Mouse (Mus musculus) heart, embryonic 12.5 days (tissue): ENCODE measurements at regions not wholly inside any gene's neighbourhood (a gene's known extent, or its start where the extent isn't known, plus 50 kb on each side); places are given as distances from the start of the nearest gene placed in this dataset.
"Not testable (repeated sequence)": the region's sequence is repeated elsewhere in the genome, so short reads cannot be mapped to it uniquely, and the experiment has no call there.

Experiments used
- ATAC-seq: fragments of 200-750 bp; cut with Nextera tagmentation; 2 replicates; pipeline ENCODE4 v1.8.0; 2017; ENCODE audit warnings: moderate TSS enrichment, moderate library complexity; ENCODE audit not compliant: insufficient number of reproducible peaks, low FRiP score
- H3K27ac ChIP-seq: fragments of 300-500 bp; sonication (generic); 2 replicates; pipeline ENCODE4 v1.5.1; 2016; ENCODE audit warnings: mild to moderate bottlenecking, moderate library complexity; ENCODE audit not compliant: poor library complexity, severe bottlenecking
- H3K27me3 ChIP-seq: fragments of 300-500 bp; sonication (generic); replicated peaks from 2 replicates; pipeline ENCODE4 v1.6.1; 2016; ENCODE audit warnings: mild to moderate bottlenecking, moderate library complexity
- H3K36me3 ChIP-seq: fragments of 300-500 bp; sonication (generic); 2 replicates; pipeline ENCODE4 v1.6.1; 2016; ENCODE audit warnings: mild to moderate bottlenecking, moderate library complexity
- H3K4me1 ChIP-seq: fragments of 300-500 bp; sonication (generic); replicated peaks from 2 replicates; pipeline ENCODE4 v1.6.1; 2016; ENCODE audit warnings: mild to moderate bottlenecking
- H3K4me2 ChIP-seq: fragments of 300-500 bp; sonication (generic); 2 replicates; pipeline ENCODE4 v1.6.1; 2016; ENCODE audit warnings: mild to moderate bottlenecking, moderate library complexity
- H3K4me3 ChIP-seq: fragments of 300-500 bp; sonication (generic); 2 replicates; pipeline ENCODE4 v1.5.1; 2016; ENCODE audit warnings: mild to moderate bottlenecking
- H3K9ac ChIP-seq: fragments of 300-500 bp; sonication (generic); 2 replicates; pipeline ENCODE4 v1.6.1; 2016; ENCODE audit warnings: mild to moderate bottlenecking, moderate library complexity
- H3K9me3 ChIP-seq: fragments of 300-500 bp; sonication (generic); replicated peaks from 2 replicates; pipeline ENCODE4 v1.6.1; 2016; ENCODE audit warnings: mild to moderate bottlenecking, moderate library complexity
- WGBS: fragments of 180-500 bp; shearing (Covaris S2); methylation state at CpG from one replicate; pipeline ENCODE4 v1.1.7; 2016; 5-methylcytosine and 5-hydroxymethylcytosine counted together

DNA sequence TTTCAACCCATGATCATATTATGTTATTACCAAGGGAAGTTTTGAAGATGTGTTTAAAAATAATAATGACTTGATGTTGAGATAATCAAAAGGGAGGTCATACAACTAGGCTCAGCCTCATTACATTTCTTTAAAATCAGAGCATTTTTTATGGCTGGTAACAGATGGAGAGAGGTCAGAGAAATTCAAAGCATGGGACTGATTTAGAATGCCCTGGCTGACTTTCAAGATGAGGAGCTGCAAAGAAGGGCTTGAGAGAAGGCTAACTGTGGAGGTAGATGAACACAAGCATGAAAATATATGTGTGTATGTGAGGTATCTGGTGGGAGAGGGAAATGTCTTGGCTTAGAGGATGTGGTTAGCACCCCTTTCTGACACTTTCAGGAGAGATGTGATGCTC lies 502.6 kb upstream of the Gdi2 start:
- not testable (repeated sequence) for H3K4me1 ChIP-seq, H3K4me3 ChIP-seq, ATAC-seq, H3K9ac ChIP-seq, H3K27ac ChIP-seq, H3K27me3 ChIP-seq, H3K4me2 ChIP-seq, H3K36me3 ChIP-seq, H3K9me3 ChIP-seq

DNA sequence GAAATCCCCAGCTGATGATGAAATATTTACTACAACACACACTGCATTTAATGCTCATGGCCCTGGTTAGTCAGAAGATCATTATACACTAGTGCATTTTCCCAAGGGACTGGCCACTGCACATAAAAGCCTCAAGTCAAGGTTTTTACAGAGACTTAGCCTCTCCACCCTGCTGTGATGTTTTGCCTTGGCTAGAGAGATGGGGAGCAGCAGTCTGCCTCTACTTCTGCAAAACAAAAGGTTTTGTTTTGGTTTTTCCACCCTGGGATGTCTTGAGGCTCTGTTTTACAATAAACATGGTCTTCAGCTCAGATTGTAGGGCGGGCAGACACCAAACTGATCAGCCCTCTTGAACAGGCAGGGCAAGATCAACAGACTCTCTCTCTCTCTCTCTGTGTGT lies 500.9 kb upstream of the Gdi2 start:
- not testable (repeated sequence) for H3K27me3 ChIP-seq, H3K4me3 ChIP-seq, H3K9ac ChIP-seq, H3K27ac ChIP-seq, H3K36me3 ChIP-seq, H3K4me1 ChIP-seq, H3K9me3 ChIP-seq, H3K4me2 ChIP-seq
- ATAC-seq = 0 out of 2 replicates have a peak, but pooled peaks have one; percentile 15
- WGBS = 27% methylated on average over 1 of the region's 1 CpGs

DNA sequence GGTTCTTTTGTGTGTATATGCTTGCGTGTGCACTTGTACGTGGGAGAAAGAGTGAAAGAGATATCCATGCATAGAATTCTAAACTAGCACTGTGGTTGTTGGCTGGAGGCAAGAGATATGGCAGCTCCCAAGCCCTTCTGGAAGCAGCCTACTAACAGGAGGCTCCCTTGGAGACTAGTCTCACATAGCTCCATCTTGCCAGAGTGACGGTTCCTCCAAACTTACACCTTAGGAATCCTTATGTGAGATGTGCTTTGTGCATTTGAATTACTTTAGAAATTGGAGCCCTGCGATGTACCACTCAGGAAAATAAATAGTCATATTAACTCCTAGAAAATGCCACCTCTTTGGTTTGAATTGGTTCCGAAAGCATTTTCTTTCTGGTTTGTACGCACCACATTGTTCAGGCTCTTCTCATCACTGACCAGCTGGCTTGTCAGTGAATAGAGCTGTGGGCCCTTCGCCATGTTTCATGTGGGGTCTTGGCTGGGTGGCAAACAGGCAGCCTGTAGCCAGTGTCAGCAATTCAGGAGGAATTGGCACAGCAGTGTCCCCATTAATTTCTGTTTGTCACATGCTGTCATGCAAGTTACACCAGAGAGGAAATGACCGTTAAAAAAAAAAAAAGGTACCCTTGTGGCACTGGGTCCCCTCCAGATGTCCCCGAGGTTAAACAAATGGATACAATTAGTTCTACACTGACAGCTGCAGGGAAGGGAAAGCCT lies 491.3 kb upstream of the Gdi2 start:
- H3K9me3 ChIP-seq, ATAC-seq, H3K27me3 ChIP-seq, H3K9ac ChIP-seq, H3K36me3 ChIP-seq, H3K4me3 ChIP-seq, H3K4me2 ChIP-seq, H3K4me1 ChIP-seq, H3K27ac ChIP-seq: not testable (repeated sequence)
- 76% methylated on average over 9 of the region's 9 CpGs for WGBS

DNA sequence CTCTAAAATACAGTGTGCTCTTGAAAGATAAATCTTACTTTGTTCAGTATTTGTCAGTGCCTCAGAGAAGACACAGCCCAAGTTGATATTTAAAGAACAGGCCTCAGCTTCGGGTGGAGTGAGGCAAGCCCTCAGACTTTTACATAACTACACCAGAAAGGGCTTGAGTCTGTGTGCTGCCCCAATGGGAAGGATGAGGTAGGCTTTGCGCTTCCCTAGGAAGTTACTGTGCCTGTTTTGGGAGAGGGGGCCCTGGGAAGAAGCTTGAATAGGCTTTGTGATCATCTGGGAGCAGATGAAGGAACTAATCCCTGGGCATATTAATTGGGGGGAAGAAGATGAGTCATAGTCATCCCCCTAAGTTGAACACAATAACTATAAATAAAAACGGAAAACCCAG lies 454.4 kb upstream of the Gdi2 start:
- not testable (repeated sequence) for H3K9me3 ChIP-seq, H3K36me3 ChIP-seq, H3K4me2 ChIP-seq, H3K27me3 ChIP-seq, ATAC-seq, H3K27ac ChIP-seq, H3K9ac ChIP-seq, H3K4me3 ChIP-seq, H3K4me1 ChIP-seq
- whole genome bisulfite sequencing = 73% methylated on average over 3 of the region's 3 CpGs

DNA sequence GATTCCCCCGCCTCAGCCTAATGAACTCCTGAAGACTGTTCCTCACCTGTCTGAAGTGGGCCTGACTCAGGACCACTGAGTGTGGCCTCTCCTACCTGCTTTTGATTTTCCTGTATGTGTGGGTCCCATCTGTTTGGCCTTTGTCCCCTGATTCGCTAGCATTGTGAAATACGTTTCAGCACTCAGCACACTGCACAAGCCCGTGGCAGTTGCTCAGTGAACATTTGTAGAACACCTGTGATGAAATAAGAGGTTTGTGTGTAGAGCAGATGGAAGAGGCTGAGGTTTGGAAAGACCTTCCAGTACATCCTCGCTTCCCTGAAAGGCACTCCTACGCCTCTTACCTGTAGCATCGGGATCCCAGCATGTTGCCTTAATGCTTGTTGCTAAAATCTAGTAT lies 447.9 kb upstream of the Gdi2 start:
- not testable (repeated sequence) for H3K36me3 ChIP-seq, ATAC-seq, H3K27ac ChIP-seq, H3K27me3 ChIP-seq, H3K4me1 ChIP-seq, H3K4me3 ChIP-seq, H3K4me2 ChIP-seq, H3K9ac ChIP-seq, H3K9me3 ChIP-seq
- 77% methylated on average over 7 of the region's 7 CpGs for WGBS

DNA sequence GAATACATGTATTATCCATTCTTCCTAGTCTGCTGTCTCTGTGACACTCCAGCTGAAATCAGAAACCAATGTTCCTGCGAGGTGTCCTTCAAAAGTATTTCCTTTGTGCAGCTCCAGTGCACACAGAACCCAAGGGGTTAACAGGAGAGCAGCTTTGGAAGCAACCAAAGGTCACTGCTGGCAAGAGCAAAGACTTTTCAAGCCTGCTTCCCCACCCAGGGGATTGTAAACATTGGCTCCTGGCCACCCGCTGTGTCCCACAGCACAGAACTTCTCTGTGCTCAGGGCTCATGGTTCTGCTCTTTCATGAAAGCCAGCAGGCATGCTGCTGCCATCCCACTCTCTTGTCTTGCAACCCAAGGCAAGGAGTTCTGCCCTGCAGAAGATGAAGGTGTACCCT lies 431.3 kb upstream of the Gdi2 start:
- H3K36me3 ChIP-seq = not testable (repeated sequence)

DNA sequence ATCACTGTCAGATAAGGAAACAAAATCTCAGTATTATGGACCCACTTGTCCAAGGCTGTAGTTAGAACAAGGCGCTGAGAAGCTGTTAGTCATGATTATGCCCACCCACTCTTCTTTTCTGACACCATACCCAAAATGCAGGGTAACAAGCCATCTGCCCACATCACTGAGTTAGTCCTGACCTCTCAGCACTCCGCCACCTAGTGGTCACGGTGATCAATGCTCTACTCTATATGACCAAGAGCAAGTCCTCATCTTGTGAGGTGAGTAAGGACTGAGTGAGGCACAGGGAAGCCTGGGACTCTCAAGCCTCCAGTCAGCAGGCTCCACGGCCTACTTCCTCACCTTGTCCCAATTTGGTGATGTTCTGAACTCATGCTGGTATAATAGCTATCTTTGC lies 409.7 kb upstream of the Gdi2 start:
- H3K36me3 ChIP-seq, H3K27ac ChIP-seq, H3K4me1 ChIP-seq, H3K9ac ChIP-seq, ATAC-seq, H3K4me3 ChIP-seq, H3K27me3 ChIP-seq, H3K9me3 ChIP-seq, H3K4me2 ChIP-seq: not testable (repeated sequence)
- WGBS = 15% methylated on average over 4 of the region's 4 CpGs

More for the DNA sequence above, 431.3 kb upstream of the Gdi2 start:
- WGBS = 54% methylated on average over 2 of the region's 2 CpGs
- not testable (repeated sequence) for H3K4me3 ChIP-seq, H3K4me2 ChIP-seq, H3K27me3 ChIP-seq, ATAC-seq, H3K27ac ChIP-seq, H3K9ac ChIP-seq, H3K4me1 ChIP-seq, H3K9me3 ChIP-seq

DNA sequence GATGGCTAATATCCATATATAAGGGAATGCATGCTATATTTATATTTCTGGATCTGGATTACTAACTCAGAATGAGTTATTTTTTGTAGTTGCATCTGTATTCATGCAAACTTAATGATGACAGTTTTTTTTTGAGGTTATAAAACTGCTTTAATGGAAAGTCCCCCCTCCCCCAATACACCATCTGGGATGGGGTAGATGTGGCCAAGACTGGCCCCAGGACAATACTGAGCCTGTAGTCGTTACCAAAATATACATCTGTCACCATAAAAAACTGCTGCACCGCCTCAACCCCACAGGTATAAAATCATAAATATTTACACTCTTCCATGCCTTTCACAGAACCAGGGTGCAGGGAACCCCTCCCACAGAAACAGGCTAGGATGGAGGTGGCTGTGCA lies 400.6 kb upstream of the Gdi2 start:
- 70% methylated on average over 2 of the region's 2 CpGs for WGBS
- H3K9ac ChIP-seq, ATAC-seq: not testable (repeated sequence)

DNA sequence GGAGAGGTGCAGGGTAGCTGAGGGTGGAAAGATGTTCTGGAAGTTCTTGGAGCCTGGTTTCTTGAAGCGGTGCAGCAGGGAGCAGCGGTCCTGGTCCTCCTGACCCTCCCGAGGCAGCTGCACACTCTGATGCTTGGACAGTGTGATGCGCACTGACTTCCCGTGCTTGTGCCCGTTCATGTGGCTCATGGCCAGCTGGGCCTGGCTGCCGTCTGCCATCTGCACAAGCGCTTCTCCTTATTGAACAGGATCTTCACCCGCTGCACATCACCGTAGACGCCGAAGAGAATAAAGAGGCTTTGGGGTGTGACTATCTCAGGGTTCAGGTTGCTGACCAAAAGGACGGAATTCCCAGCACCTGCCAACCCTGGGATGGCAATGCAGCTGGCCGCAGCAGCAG lies 399.2 kb upstream of the Gdi2 start:
- Histone ChIP-seq H3K4me2 (no peak overlapping the region), H3K9me3 (peaks cover 21% of the 10 kb centered on the region), H3K27ac (no peak overlapping the region), H3K27me3 (no peaks in the 10 kb centered on the region), H3K36me3 (no peaks in the 10 kb centered on the region), H3K9ac (no peak overlapping the region), H3K4me3 (no peak overlapping the region), H3K4me1 (no peaks in the 10 kb centered on the region)
- WGBS = 78% methylated on average over 14 of the region's 14 CpGs
- ATAC-seq = no peak

More for the DNA sequence above, 400.6 kb upstream of the Gdi2 start:
- H3K27ac ChIP-seq, H3K4me2 ChIP-seq, H3K4me3 ChIP-seq, H3K27me3 ChIP-seq, H3K36me3 ChIP-seq, H3K4me1 ChIP-seq: not testable (repeated sequence)
- peaks cover 21% of the 10 kb centered on the region for H3K9me3 ChIP-seq

DNA sequence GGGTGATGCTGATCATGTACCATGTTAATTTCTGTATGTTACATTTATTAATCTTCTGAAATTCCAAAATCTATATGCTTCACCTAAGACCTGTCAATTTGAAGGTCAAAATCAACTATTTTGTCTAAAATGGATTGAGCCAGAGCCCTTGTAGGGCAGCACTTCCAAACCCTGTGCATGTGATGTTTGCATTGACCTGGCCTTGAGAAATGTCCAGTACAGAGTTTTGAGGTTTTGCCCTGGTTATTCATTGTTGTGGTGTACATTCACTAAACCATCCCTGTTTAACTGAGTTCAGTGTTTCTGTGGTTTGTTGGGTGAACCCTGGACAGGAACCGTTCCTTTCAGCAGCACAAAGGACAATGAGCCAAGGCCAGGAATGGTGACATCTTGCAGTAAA lies 392.4 kb upstream of the Gdi2 start:
- H3K36me3 ChIP-seq, H3K9ac ChIP-seq, H3K4me1 ChIP-seq, H3K4me2 ChIP-seq, H3K27ac ChIP-seq, H3K27me3 ChIP-seq, ATAC-seq, H3K4me3 ChIP-seq: not testable (repeated sequence)
- H3K9me3 ChIP-seq = peaks cover 10% of the 10 kb centered on the region; the same call in 1 of the 2 replicates
- WGBS = 67% methylated on average over 1 of the region's 1 CpGs
